9 mouse cellular contexts compared by ENCODE assay signal in genomic region chr5:120566101-120566500, GRCm38 (mm10). TPM values are rescaled to one million over a fixed set of nuclear protein-coding genes. Genes with fewer than 3 reads are reported as not detected.
DNase-seq lines count a peak whose midpoint lies in the region; ATAC-seq lines count a peak whose summit lies in the region.
"Had no signal": no experiment of that assay in that cellular context is flagged by ENCODE, and none has a peak within 500 bp of the region (broad histone marks: within the 10 kb centered on the region; RNA-seq: fewer than 3 reads in every experiment).

No protein-coding gene starts in this region.

- no peaks in the 10 kb centered on the region for H3K36me3 ChIP-seq in midbrain, embryonic 13.5 days

- H3K27me3 ChIP-seq in midbrain, embryonic 13.5 days: no peaks in the 10 kb centered on the region

- 0 out of 2 replicates have a peak overlapping the region, but pooled peaks have one; percentile 7 for H3K4me2 ChIP-seq in midbrain, embryonic 13.5 days (replicated peaks)

- WGBS in midbrain, embryonic 13.5 days: 25% methylated on average over 5 of the region's 5 CpGs

- H3K4me1 ChIP-seq in midbrain, embryonic 13.5 days (replicated peaks): peaks cover 77% of the 10 kb centered on the region

- peak overlapping the region; percentile 36; the same call in 1 of the 2 replicates for H3K9ac ChIP-seq in midbrain, embryonic 13.5 days (replicated peaks)

- intact Hi-C loops in left cerebral cortex, postnatal 4 days (cut with DNase I): no loop called here
- intact Hi-C loops in left cerebral cortex, postnatal 36 days (cut with DNase I): no loop called here

- peak overlapping the region; percentile 87 for H3K27ac ChIP-seq in midbrain, embryonic 13.5 days

- peak; percentile 90 for DNase-seq in left cerebral cortex, postnatal 4 days
- no peak for DNase-seq in left cerebral cortex, postnatal 36 days (ENCODE audit: low spot score in 2 of 2)
- DNase-seq in cerebellum, adult 18-20 months: peak; percentile 87 to 89
- DNase-seq in heart, adult 8-10 months (ENCODE audit: low spot score): peak; percentile 40
- peak; percentile 73 to 77 for DNase-seq in kidney, adult 8-10 months
- DNase-seq in spleen, postnatal 4 days (ENCODE audit: low spot score in 2 of 2): no peak
- no peak for DNase-seq in yolk sac, embryonic 10.5 days (ENCODE audit: low spot score)

- H3K4me3 ChIP-seq in midbrain, embryonic 13.5 days (replicated peaks): no peak overlapping the region

- no peaks in the 10 kb centered on the region for H3K9me3 ChIP-seq in midbrain, embryonic 13.5 days

- peak; percentile 70 for ATAC-seq in midbrain, embryonic 13.5 days

RNA-seq across cellular contexts. Expression of gene Tpcn1, which starts 22.4 kb away (rescaled TPM):
- total RNA-seq in left cerebral cortex, postnatal 4 days (2021): 10 to 100 TPM; 42.0 to 44.1 TPM
- 10 to 100 TPM; 32.9 to 36.0 TPM for total RNA-seq in left cerebral cortex, postnatal 36 days (2021)
- 10 to 100 TPM; 34.8 to 36.7 (median 36.3) TPM for total RNA-seq in heart, adult 8-10 months (2022)
- 12.6 and 15.6 TPM in 2 replicates for polyA plus RNA-seq in midbrain, embryonic 13.5 days (2015; fragmentation: Nextera tagmentation; extraction: Ambion mirVana)

RNA-seq across cellular contexts. Expression of gene Iqcd, which starts 22.7 kb away (rescaled TPM):
- total RNA-seq in left cerebral cortex, postnatal 4 days (2021): under 1 TPM; 0.58 to 0.64 TPM
- 1 to 10 TPM in 1 of 2 experiments, under 1 TPM in 1; 0.81 to 1.1 TPM for total RNA-seq in left cerebral cortex, postnatal 36 days (2021)
- total RNA-seq in heart, adult 8-10 months (2022): under 1 TPM in 2 of 4 experiments, not detected in 2; 0.14 to 0.22 TPM
- polyA plus RNA-seq in midbrain, embryonic 13.5 days (2015; fragmentation: Nextera tagmentation; extraction: Ambion mirVana): 1.4 and 2.0 TPM in 2 replicates
- total RNA-seq: ES-E14 had no signal

RNA-seq across cellular contexts. Expression of gene Rita1, which starts 46.3 kb away (rescaled TPM):
- total RNA-seq in left cerebral cortex, postnatal 4 days (2021): 10 to 100 TPM; 22.7 to 26.0 TPM
- total RNA-seq in left cerebral cortex, postnatal 36 days (2021): 10 to 100 TPM; 35.7 to 36.3 TPM
- 10 to 100 TPM; 14.3 to 17.9 (median 15.3) TPM for total RNA-seq in heart, adult 8-10 months (2022)
- 23.0 and 23.9 TPM in 2 replicates for polyA plus RNA-seq in midbrain, embryonic 13.5 days (2015; fragmentation: Nextera tagmentation; extraction: Ambion mirVana)

RNA-seq across cellular contexts. Expression of gene Ddx54, which starts 46.4 kb away (rescaled TPM):
- 10 to 100 TPM; 52.0 to 55.4 TPM for total RNA-seq in left cerebral cortex, postnatal 4 days (2021)
- total RNA-seq in left cerebral cortex, postnatal 36 days (2021): 10 to 100 TPM; 36.9 to 43.1 TPM
- 10 to 100 TPM; 21.0 to 24.7 (median 23.0) TPM for total RNA-seq in heart, adult 8-10 months (2022)
- 43.9 and 44.3 TPM in 2 replicates for polyA plus RNA-seq in midbrain, embryonic 13.5 days (2015; fragmentation: Nextera tagmentation; extraction: Ambion mirVana)

RNA-seq across cellular contexts. Expression of gene Slc8b1, which starts 55.1 kb away (rescaled TPM):
- 1 to 10 TPM; 3.3 to 4.6 TPM for total RNA-seq in left cerebral cortex, postnatal 4 days (2021)
- total RNA-seq in left cerebral cortex, postnatal 36 days (2021): 1 to 10 TPM; 4.2 to 8.2 TPM
- 10 to 100 TPM in 2 of 4 experiments, 1 to 10 TPM in 2; 8.2 to 12.4 (median 10.0) TPM for total RNA-seq in heart, adult 8-10 months (2022)
- polyA plus RNA-seq in midbrain, embryonic 13.5 days (2015; fragmentation: Nextera tagmentation; extraction: Ambion mirVana): 2.3 and 2.4 TPM in 2 replicates

Comparison
In these comparisons a context has a peak if more than half of its experiments do, and no peak if none do; other contexts are left out.
1. DNase-seq: peak in left cerebral cortex, postnatal 4 days (single experiment), cerebellum, adult 18-20 months (2 of 2), heart, adult 8-10 months (single experiment) and kidney, adult 8-10 months (2 of 2); none in left cerebral cortex, postnatal 36 days (0 of 2), spleen, postnatal 4 days (0 of 2) and yolk sac, embryonic 10.5 days (single experiment).